Mouse (Mus musculus) intestine, embryonic 16.5 days (tissue): Measurements from ENCODE around the gene Enah. TPM values are rescaled to one million over a fixed set of nuclear protein-coding genes. Genes with fewer than 3 reads are reported as not detected.

Experiments used
- ATAC-seq: fragments of 200-750 bp; cut with Nextera tagmentation; 2 replicates; pipeline ENCODE4 v1.8.0; 2017; ENCODE audit warnings: moderate TSS enrichment, moderate library complexity
- H3K27ac ChIP-seq: fragments of 300-500 bp; sonication (generic); 2 replicates; pipeline ENCODE4 v1.5.1; 2014; ENCODE audit warnings: mild to moderate bottlenecking, low read length
- H3K27me3 ChIP-seq: fragments of 300-500 bp; sonication (generic); replicated peaks from 2 replicates; pipeline ENCODE4 v1.6.1; 2014; ENCODE audit warnings: low read length, control low read depth, mixed read lengths; ENCODE audit not compliant: control insufficient read depth, insufficient read depth
- H3K36me3 ChIP-seq: fragments of 300-500 bp; sonication (generic); 2 replicates; pipeline ENCODE4 v1.6.1; 2014; ENCODE audit warnings: low read length, control low read depth; ENCODE audit not compliant: control insufficient read depth, insufficient read depth
- H3K4me1 ChIP-seq: fragments of 300-500 bp; sonication (generic); 2 replicates; pipeline ENCODE4 v1.6.1; 2014; ENCODE audit warnings: low read length, control low read depth, mixed read lengths; ENCODE audit not compliant: control insufficient read depth, insufficient read depth
- H3K4me2 ChIP-seq: fragments of 300-500 bp; sonication (generic); 2 replicates; pipeline ENCODE4 v1.6.1; 2014; ENCODE audit warnings: low read depth, low read length, control low read depth
- H3K4me3 ChIP-seq: fragments of 300-500 bp; sonication (generic); 2 replicates; pipeline ENCODE4 v1.5.1; 2014; ENCODE audit warnings: mild to moderate bottlenecking, low read length
- H3K9ac ChIP-seq: fragments of 300-500 bp; sonication (generic); 2 replicates; pipeline ENCODE4 v1.6.1; 2014; ENCODE audit warnings: low read depth, low read length
- H3K9me3 ChIP-seq: fragments of 300-500 bp; sonication (generic); 2 replicates; pipeline ENCODE4 v1.6.1; 2016; ENCODE audit warnings: low read length, control low read depth; ENCODE audit not compliant: control insufficient read depth
- WGBS: fragments of 180-500 bp; shearing (Covaris S2); extraction: QIAGEN DNeasy Blood & Tissue Kit; methylation state at CpG from one replicate; pipeline ENCODE4 v1.1.7; 2014; 5-methylcytosine and 5-hydroxymethylcytosine counted together
- polyA plus RNA-seq: library from polyadenylated mRNA; unstranded; fragments of >200 nt; fragmentation: Nextera tagmentation; extraction: Ambion mirVana; gene quantifications from 2 replicates; pipeline ENCODE4 v1.2.1, GENCODE M21; 2015

The Enah gene
- polyA plus RNA-seq, 1 experiment from 2014 or later = 8.9 TPM

- no peaks in the 10 kb centered on the region for H3K27me3 ChIP-seq
- no peak overlapping the region for H3K27ac ChIP-seq
- 81% methylated on average over 6 of the region's 6 CpGs for WGBS
- H3K36me3 ChIP-seq = no peaks in the 10 kb centered on the region
- H3K4me2 ChIP-seq = no peak overlapping the region
- no peaks in the 10 kb centered on the region for H3K4me1 ChIP-seq
- no peak overlapping the region for H3K4me3 ChIP-seq
- no peaks in the 10 kb centered on the region for H3K9me3 ChIP-seq
- no peak for ATAC-seq
- no peak overlapping the region for H3K9ac ChIP-seq
Measured at GRCm38 (mm10) chr1:182054651-182055050, 34.9 kb upstream of the Enah start.

GRCm38 (mm10) chr1:182052973-182053372 is 33.2 kb upstream of the Enah start:
- no peak overlapping the region for H3K4me3 ChIP-seq
- H3K4me1 ChIP-seq = no peaks in the 10 kb centered on the region
- ATAC-seq = 0 out of 2 replicates have a peak, but pooled peaks have one; percentile 26
- H3K27me3 ChIP-seq = no peaks in the 10 kb centered on the region
- no peak overlapping the region for H3K9ac ChIP-seq
- H3K4me2 ChIP-seq = no peak overlapping the region
- 34% methylated on average over 10 of the region's 10 CpGs for WGBS
- H3K9me3 ChIP-seq = no peaks in the 10 kb centered on the region
- H3K36me3 ChIP-seq = no peaks in the 10 kb centered on the region
- peak overlapping the region; percentile 34; the same call in 1 of the 2 replicates for H3K27ac ChIP-seq

GRCm38 (mm10) chr1:182052385-182052784 is 32.6 kb upstream of the Enah start:
- Histone ChIP-seq H3K9ac (no peak overlapping the region), H3K27ac (no peak overlapping the region), H3K36me3 (no peaks in the 10 kb centered on the region), H3K4me3 (no peak overlapping the region), H3K4me1 (no peaks in the 10 kb centered on the region), H3K9me3 (no peaks in the 10 kb centered on the region), H3K27me3 (no peaks in the 10 kb centered on the region), H3K4me2 (no peak overlapping the region)
- WGBS = 71% methylated on average over 7 of the region's 7 CpGs
- no peak for ATAC-seq

- H3K36me3 ChIP-seq = no peaks in the 10 kb centered on the region
- no peaks in the 10 kb centered on the region for H3K9me3 ChIP-seq
- no peak overlapping the region for H3K9ac ChIP-seq
- WGBS = 69% methylated on average over 7 of the region's 7 CpGs
- peaks cover 7% of the 10 kb centered on the region; the same call in 1 of the 2 replicates for H3K4me1 ChIP-seq
- no peak for ATAC-seq
- H3K27ac ChIP-seq = no peak overlapping the region
- no peak overlapping the region for H3K4me3 ChIP-seq
- H3K4me2 ChIP-seq = no peak overlapping the region
- no peaks in the 10 kb centered on the region for H3K27me3 ChIP-seq
Measured at GRCm38 (mm10) chr1:182049813-182050212, 30.0 kb upstream of the Enah start.

GRCm38 (mm10) chr1:182048101-182048500 is 28.3 kb upstream of the Enah start:
- no peaks in the 10 kb centered on the region for H3K27me3 ChIP-seq
- no peak for ATAC-seq
- no peak overlapping the region for H3K4me2 ChIP-seq
- H3K27ac ChIP-seq = no peak overlapping the region
- H3K4me3 ChIP-seq = no peak overlapping the region
- H3K9me3 ChIP-seq = no peaks in the 10 kb centered on the region
- peaks cover 7% of the 10 kb centered on the region; the same call in 1 of the 2 replicates for H3K4me1 ChIP-seq
- no peaks in the 10 kb centered on the region for H3K36me3 ChIP-seq
- 79% methylated on average over 4 of the region's 4 CpGs for WGBS
- H3K9ac ChIP-seq = no peak overlapping the region

GRCm38 (mm10) chr1:182047016-182047690 is 27.4 kb upstream of the Enah start:
- Histone ChIP-seq H3K4me3 (no peak overlapping the region), H3K27ac (no peak overlapping the region), H3K4me1 (peaks cover 7% of the 10 kb centered on the region; the same call in 1 of the 2 replicates), H3K9me3 (no peaks in the 10 kb centered on the region), H3K36me3 (no peaks in the 10 kb centered on the region), H3K4me2 (no peak overlapping the region), H3K9ac (no peak overlapping the region), H3K27me3 (no peaks in the 10 kb centered on the region)
- WGBS = 91% methylated on average over 3 of the region's 3 CpGs
- no peak for ATAC-seq

GRCm38 (mm10) chr1:182045208-182045607 is 25.4 kb upstream of the Enah start:
- Histone ChIP-seq H3K4me2 (no peak overlapping the region), H3K27me3 (no peaks in the 10 kb centered on the region), H3K9ac (no peak overlapping the region), H3K4me3 (no peak overlapping the region), H3K4me1 (peaks cover 7% of the 10 kb centered on the region; the same call in 1 of the 2 replicates), H3K27ac (no peak overlapping the region), H3K9me3 (no peaks in the 10 kb centered on the region), H3K36me3 (no peaks in the 10 kb centered on the region)
- WGBS = 55% methylated on average over 4 of the region's 4 CpGs
- no peak for ATAC-seq

GRCm38 (mm10) chr1:182040538-182040937 is 20.7 kb upstream of the Enah start:
- 88% methylated on average over 3 of the region's 3 CpGs for WGBS
- Histone ChIP-seq H3K4me2 (no peak overlapping the region), H3K27me3 (no peaks in the 10 kb centered on the region), H3K36me3 (no peaks in the 10 kb centered on the region), H3K4me3 (no peak overlapping the region), H3K4me1 (peaks cover 4% of the 10 kb centered on the region; the same call in 1 of the 2 replicates), H3K9ac (no peak overlapping the region), H3K9me3 (no peaks in the 10 kb centered on the region), H3K27ac (no peak overlapping the region)
- ATAC-seq = no peak

- Histone ChIP-seq H3K4me2 (no peak overlapping the region), H3K9ac (no peak overlapping the region)
- ATAC-seq = no peak
Measured at GRCm38 (mm10) chr1:182031757-182032156, 12.0 kb upstream of the Enah start.

GRCm38 (mm10) chr1:182031066-182031465 is 11.3 kb upstream of the Enah start:
- no peaks in the 10 kb centered on the region for H3K9me3 ChIP-seq
- no peaks in the 10 kb centered on the region for H3K27me3 ChIP-seq
- no peaks in the 10 kb centered on the region for H3K36me3 ChIP-seq
- H3K4me1 ChIP-seq = no peaks in the 10 kb centered on the region
- no peak overlapping the region for H3K27ac ChIP-seq
- H3K4me2 ChIP-seq = no peak overlapping the region
- H3K9ac ChIP-seq = no peak overlapping the region
- no peak for ATAC-seq
- H3K4me3 ChIP-seq = no peak overlapping the region
- 81% methylated on average over 6 of the region's 6 CpGs for WGBS

More at GRCm38 (mm10) chr1:182031757-182032156, 12.0 kb upstream of the Enah start:
- H3K9me3 ChIP-seq = no peaks in the 10 kb centered on the region
- H3K27me3 ChIP-seq = no peaks in the 10 kb centered on the region
- H3K4me1 ChIP-seq = no peaks in the 10 kb centered on the region
- H3K4me3 ChIP-seq = no peak overlapping the region
- H3K36me3 ChIP-seq = no peaks in the 10 kb centered on the region
- no peak overlapping the region for H3K27ac ChIP-seq
